Mouse (Mus musculus) monocyte, adult 2 months (primary cell): Measurements from ENCODE around the gene Tmeff2.

Experiments used
- DNase-seq, 2 experiments: peaks; one replicate each; pipeline ENCODE4 v3.0.0; 2022; ENCODE audit warnings: low spot score in 2 of 2, low read depth in 1 of 2

Gene Tmeff2

DNA sequence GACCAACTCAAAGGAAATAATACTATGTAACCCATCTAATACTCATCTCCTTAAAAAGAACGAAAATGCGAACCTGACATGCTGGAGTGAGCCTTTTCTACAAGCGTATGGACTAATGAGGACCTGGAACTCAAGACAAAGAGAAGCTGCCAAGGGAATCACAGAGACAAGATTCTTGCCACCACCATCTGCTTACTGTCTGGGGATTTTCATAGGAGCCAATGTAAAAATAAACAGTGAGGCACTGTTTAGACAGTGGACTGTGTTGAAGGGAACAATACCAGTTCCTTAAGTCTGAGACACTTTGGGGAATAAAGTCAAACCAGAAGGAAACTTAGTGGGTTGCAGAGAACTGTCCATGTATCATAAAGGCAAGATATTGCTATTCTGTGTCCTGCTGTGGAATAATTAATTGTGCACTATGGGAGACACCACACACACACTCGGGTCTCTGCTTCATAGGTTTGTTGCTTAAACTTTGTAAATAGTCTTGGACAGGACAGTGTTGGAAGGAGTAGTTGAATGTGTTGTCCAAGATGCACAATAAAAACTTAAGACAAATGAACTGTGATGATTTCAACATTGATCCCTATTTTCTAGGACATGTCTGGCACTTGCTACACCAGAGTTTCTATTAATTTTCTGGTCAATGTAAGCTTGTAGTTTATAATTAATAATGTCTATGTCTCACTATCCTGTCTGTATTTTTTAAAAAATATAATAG, 79.1 kb downstream of the Tmeff2 start:
- DNase-seq: no peak

DNA sequence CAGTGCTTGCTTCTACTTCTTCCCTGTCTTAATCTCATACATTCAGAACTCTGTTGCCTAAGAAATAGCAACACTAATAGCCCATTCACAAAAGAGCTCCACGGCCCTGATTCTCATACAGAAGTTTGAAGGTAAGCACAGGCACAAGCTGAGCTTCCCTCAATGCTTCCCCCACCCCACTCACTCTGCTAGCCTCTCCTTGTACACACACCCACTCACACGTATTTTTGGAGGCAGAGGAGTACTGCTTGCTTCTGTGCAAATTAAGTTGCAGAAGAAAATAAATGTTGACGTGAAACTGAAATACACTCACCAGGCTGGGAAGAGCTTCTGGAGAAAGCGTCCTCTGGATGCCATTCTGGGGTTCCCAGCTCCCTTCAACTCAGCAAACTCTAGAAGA, 80.1 kb downstream of the Tmeff2 start:
- DNase-seq: no peak

DNA sequence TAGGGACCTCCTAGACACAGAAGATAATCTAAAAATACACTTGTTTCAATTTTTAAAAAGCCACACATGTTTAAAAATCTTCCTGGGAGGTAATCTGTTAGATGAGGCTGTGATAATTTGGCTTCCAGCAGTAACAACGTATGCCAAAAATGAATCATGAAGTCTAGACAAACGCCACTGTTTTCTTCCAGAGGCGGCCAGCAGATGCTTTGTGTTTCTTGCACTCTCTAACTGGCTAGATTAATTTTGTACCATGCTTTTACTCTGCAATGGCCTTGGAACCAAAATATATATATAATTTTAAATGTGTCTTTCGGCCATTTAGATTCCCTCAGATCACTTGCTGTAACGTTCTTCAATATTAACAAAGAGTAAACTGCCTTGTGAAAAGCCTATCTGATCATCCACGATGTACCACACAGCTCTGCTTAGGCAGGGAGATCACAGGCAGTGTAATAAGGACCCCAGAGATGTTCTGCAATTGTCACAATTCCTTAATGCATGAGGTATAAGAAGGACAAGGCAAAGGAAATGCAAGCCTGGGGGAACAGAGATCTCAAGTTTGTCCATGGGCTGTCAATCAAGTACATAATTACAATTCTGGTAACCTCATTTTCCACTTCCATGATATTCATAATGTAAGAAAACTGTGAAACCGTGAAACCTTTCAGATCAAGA, 80.8 kb downstream of the Tmeff2 start:
- no peak for DNase-seq

DNA sequence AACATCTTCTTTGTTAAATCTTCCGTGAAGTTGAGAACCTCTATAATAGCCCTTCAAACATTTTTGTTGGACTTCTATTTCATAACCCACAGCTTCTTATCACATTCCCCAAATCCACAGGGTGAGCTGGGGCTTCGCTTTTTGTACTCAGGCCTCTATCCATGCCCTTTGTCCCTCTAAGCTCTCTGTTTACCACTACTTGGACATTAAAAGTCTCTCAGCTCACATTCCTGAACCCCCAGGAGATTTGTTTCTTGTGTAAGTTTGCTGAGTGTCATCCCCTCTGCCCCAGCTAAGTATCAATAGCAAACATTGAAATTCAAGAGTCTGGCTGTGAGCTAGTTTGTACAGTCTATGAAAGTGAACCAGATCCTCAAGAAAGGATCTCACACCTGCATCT, 90.2 kb downstream of the Tmeff2 start:
- DNase-seq: no peak

DNA sequence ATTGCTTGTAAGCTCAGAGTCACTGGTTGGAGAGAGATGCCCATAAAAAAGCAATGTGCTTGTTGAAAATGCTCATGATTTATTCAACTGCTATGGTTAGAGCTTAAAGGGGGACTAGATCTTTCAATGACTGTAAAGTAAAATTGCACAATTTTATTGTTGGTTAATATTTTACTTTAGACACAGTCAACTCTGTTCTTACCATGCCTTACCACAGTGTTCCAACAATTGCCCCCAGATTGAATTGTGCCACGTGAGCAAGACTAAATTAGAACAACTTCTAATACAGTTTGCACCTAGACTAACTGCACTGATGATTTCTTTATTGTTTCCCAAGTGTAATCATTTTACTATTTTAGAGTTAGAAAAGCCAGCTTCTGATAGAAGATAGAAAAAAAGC, 94.1 kb downstream of the Tmeff2 start:
- DNase-seq: no peak

DNA sequence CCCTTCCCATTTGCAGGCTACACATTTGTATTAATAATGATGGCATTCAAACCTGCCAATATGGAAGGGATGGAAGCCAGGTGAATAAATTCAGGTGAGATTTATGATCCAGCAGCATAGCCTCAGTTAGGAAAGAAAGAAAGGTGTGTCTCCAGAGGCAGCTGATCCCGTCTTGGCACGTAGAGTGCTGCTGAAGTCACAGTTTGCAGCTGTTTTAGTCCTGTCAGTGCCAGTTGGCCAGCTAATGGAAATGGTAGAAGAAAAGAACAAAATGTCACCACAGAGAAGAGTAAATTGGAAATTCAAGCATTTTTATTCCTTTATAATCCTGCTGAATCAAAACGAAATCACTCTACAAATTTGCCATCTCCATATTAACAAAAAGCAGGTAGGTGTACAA, 99.3 kb downstream of the Tmeff2 start:
- DNase-seq: no peak

DNA sequence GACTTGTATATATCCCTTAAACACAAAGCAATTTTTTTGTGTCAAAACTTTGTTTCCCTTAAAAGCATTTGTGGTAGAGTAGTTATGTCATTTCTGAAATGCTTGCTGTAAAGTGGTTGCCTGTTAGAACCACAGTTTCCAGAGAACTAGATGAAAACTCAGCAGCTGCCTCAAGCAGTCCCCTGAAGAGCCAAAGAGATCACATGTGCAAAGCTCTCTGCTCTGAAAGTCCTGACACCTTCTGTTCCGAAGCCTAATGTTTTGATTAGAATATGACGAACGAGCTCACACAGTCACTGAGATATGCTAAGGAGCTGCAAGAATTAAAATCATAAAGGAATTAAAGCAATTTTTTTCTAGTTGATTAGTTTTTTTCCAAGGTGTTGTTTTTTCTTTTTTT, 107.9 kb downstream of the Tmeff2 start:
- DNase-seq: no peak

DNA sequence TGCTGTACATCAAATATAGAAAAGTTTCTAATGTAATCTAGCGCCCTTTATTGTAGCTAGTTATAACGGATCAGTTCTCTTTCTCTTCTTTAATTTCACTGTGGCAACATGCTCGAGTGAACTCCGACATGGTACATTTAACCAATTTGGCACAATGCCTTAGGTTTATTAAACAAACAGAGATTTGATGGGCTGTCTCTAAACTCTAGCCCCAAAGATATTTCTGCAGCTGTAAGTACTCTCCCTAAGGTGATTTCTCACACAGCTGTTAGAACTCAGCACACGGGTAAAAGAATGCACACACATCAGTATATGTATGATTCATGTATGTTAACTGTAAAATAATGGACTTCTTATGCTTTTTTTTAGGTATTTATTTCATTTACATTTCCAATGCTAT, 139.8 kb downstream of the Tmeff2 start:
- no peak for DNase-seq

DNA sequence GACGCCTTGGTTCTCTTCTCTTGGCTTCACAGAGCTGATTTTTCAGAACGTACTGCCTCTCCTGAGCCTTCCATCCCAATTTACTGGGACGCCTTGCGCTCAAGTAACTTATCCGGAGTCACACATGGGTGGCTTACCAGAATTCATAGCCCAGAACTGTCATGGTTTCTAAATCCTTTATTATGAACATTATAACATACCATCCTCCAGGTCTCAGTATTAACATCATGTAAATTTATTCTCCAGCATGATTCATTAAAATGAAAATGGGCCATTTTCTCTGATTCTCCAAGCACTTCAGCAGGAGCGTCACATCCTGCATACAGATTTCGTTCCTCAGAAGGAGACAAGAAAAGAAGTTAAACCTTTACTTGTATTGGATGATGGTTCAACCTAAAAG, 144.4 kb downstream of the Tmeff2 start:
- DNase-seq: no peak

DNA sequence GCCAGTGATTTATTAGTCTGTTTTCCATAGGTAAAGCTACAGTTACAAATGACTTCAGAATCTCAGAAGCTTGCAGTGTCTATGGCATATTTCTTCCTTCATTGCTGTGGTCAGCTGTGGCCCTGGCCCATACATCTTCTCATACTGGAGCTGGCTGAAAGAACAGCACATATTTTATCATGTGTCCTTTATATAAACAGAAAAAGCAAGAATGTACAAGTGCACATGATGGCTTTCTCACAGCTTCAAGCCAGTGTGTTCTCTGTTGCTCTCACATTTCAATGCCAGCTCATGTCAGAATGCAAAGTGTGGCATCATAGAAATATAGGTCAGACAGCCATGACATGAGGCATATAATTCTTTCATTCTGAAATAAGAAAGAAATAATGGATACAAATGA, 164.1 kb downstream of the Tmeff2 start:
- no peak for DNase-seq

DNA sequence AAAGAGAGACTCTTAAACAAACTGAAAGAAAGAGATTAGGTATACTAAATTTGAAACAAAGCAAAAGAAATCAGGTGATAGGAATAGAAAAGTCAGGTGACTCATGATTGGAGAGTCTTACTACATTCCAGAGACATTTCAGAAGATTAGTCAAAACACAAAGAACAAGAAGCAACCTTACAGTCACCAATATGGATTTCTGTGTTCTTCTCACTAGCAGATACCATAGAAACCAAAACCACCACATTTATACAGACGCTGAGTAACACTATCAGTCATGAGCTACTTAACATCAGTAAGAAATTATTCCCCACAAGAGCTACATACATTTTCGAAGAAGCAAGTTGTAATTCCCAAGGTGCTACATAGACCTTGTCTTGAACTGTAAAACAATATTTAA, 165.2 kb downstream of the Tmeff2 start:
- DNase-seq: no peak

DNA sequence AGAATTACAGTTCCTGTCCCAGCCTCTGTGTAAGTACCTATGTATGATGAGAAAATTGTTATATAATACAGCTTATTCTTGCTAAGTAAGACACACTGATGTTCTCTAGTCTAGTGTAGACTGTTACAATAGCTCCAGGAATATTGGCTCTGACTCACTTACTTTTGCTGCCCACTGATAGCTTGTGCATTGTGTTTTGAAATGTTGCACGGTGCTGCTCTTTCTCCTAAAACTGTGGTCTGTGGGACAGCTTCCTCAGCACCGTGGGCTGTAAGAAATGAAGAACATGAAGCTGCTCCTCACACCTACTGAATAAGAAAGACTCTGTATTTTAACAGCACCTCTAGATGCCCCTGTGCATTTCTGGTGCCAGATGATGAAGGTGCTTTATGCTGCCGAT, 168.4 kb downstream of the Tmeff2 start:
- DNase-seq: no peak

DNA sequence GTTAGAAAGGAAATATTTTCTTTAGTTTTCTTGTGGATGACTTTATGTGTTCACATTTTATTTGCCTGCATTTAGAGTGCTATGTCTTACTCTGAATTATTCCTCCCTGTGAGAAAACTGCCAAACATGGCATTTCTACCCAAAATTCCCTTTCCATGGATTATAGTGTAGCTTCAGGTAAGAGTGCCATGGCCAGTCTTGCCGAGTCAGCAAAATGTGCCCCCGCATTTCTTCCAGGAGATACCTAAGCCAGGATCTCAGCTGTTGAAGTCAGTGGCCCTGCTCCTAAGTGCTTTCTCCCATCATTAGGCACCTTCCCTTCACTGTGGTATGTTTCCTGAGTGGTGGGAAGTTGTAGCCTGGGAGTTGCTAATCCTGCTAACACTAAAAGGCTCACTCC, 168.8 kb downstream of the Tmeff2 start:
- no peak for DNase-seq

DNA sequence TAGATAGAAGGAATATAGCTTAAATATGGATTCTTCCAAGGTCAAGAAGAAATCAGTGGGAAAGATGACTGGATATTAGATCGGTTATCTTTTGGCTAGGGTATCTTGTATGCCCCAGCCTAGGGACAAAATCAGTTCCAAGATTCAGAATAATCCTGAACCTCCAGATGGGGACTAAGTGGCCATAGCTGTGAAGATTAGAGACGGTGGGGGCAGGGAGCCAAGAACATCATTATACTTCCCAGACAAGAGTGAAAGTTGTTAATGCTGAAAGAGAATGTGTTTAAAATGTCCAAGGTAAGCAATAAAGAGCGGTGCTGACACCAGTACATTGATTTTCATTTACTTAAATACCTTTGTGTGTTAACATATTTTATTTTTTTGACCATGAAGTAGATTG, 173.6 kb downstream of the Tmeff2 start:
- no peak for DNase-seq

DNA sequence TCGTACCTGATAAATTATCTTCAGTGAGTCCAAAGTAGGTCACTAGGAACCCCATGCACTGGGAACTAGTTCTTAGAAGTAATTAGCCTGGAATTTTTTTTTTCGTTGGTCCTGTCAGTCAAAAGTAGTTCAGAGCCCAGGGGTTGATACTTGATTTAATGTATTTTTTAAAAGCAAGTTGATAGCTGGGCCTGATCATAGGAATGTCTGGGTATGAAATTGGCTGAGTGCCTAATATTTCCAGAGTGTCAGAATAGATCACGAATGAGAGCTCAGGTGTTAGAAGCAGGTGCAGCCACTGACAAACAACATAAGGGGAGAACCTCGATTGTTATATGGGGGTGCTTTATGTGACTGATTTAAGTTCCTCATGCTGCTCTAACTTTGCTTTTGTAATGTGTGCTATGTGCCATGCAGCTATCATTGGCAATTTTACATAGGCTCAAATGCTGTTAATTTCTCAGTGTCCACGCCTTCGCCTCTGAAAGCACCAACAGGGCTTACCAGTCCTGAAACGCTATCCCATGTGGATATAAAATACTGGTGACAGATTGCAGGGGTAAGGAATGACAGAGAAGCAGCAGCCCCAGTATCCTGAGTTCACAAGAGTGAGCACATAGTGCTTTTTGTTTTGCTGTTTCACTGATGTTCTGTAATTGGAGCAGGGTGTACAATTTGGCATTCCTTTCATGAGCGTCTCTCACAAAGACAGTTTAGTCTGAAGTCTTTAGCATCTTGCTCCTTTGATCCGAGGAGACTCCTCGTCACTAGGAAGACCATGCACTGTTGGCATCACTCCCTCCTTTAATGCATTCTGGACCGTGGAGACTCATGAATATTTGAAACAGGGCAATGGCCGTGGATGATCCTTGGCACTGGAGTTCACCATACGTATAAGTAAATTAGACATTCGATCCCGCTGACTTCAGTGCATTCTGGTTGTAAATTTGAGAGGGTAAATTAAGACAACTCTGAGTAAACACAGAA, 175.6 kb downstream of the Tmeff2 start:
- DNase-seq: no peak

DNA sequence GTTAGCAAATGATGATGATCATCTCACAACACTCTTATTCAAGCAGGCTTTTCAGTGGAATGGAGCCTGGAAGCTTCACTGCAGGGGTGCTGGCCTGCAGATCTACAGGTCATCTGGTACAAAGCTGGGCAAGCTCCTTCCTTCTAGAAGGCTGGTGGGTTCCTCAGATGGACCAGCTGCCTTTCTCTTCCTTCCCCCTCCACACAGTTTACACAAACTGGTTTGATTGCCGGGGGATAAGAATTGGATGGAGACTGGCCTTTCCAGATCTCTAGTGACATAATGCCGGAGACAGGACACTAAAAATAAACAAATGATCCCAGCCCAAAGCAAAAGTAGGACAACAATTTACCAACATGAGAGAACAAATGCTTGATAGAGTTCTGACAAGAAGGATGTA, 188.5 kb downstream of the Tmeff2 start:
- DNase-seq: no peak

DNA sequence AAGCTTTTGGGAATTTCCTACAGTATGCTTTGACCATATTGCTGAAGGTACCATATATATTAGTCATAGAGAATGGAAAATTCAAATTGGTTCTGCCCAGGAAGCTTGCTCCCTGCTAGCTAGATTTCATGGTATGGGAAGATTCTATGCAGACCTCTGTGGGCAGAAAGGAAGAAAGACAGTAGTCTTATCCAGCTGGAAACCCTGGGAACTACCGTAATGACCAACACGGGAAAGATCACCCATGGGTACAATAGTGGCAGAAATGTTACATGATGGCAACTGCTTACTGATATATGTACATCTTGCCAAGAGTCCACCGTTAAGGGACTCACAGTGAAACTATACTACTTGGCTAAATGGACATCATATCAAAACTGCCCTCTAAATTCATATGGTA, 189.4 kb downstream of the Tmeff2 start:
- no peak for DNase-seq

DNA sequence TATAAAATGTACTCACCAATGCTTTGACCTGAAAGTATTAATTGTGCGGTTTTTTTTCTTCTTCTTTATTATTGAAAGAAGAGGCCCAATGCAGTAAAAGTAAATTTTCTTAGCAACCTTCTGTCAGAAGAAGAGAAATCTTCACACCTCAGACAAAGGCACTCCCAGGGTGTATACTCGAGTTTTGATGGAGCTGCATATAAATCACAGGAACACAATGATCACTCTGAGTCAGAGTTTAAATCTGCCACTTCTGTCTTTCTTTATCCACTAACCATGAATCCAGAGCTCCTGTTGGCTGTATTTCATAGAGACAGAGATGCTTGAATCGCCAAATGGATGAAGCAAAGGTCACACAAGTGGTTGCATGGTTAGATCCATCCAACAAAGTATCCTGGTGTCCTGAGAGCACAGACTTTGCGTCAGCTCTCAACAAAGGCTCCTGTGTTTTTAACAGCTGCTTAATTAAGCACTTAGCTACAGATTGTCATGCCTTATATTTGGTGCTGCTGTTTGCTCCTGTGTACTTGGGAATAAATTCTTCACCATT, 189.8 kb downstream of the Tmeff2 start:
- DNase-seq: no peak

DNA sequence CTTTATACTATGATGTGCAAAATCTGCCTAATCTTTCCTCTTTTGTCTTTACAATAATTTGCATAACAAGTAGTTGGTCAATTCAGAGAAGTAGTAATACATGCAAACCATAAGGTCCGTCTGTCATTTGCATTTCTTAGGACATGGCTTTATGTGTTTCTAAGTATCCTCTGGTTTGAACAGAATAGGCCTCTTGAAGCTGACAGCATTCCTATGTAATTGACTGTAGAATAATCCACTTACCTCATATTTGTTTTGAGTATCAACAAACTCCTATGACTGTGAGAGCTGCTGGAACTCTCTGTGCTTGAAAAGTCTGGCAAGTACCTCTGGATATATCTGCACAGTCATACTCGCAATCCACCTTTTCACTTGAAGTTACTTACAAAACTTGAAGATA, 194.3 kb downstream of the Tmeff2 start:
- DNase-seq: no peak

DNA sequence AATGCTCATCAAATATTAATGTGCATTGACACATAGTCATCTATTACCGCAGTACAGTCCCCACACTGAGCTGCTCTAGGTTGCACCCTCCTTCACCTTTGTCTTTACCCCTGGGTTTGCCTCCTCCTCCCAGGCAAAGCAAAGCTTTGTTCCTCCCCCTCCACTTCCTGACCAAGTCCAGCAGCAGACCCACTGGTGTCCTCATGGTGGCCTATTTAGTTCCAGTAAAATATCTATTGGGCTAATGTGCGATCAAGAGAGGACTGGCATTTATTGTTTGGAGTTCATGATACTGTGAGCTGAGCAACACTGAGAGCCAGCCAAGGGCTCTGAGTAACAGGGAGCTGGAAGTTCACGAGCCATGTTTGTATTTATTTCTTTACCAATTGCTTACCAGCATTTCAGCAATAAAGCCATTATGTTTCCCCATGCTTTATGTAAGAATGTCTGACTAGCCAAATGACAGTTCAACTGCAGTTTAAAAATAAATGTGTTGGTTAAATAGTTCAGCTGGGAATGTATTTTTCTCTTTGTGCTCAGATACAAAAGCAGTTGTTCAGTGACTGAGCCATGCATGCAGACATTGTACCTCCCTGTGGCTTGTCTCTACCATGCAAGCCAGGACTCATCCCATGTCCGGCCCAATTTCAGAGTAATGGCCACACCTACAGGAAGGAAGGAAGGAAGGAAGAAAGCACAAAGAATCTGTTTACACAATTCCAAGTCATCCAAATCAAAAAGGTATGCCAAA, 196.6 kb downstream of the Tmeff2 start:
- no peak for DNase-seq

DNA sequence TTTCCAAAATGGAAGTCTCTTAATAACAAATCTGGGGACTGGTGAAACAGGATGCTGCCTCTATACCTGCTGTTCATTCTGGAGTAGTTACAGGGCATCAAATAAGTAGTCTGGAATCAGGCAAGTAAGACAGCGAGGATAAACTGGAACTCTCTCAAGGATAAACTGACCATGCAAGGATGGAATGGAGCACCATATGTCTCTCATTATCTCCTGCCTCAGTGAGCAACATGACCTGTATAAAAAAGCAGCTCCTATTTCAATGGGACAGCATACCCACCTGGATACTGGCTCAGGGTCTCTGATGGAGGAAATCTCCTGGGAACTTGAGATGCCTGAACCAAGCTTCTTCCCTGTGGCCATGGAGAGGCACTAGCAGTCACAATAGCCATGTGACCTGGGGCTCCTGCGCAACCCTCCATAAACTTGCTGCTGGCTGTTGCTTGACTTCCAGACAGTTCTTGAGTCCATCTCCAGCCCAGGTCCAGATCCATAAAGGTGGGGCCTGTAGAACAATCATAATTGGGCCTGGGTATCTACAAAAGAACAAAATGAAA, 200.7 kb downstream of the Tmeff2 start:
- no peak for DNase-seq
